12 mouse cellular contexts compared by ENCODE assay signal in genomic region chr13:44018489-44019303, GRCm38 (mm10).
DNase-seq lines count a peak whose midpoint lies in the region; ATAC-seq lines count a peak whose summit lies in the region.
"Had no signal": no experiment of that assay in that cellular context is flagged by ENCODE, and none has a peak within 500 bp of the region (broad histone marks: within the 10 kb centered on the region; RNA-seq: fewer than 3 reads in every experiment).

No protein-coding gene starts in this region.

- ATAC-seq in lung, embryonic 15.5 days (ENCODE audit: borderline replicate concordance, extremely low read depth, low FRiP score, low TSS enrichment) = peak; percentile 42
- ATAC-seq in hindbrain, embryonic 16.5 days = no peak
- no peak for ATAC-seq in neural tube, embryonic 14.5 days (ENCODE audit: low read depth)

- no peak overlapping the region for H3K9ac ChIP-seq in lung, embryonic 15.5 days
- 0 out of 2 replicates have a peak overlapping the region, but pooled peaks have one; percentile 0 for H3K9ac ChIP-seq in hindbrain, embryonic 16.5 days (ENCODE audit: low read depth, low read length)
- no peak overlapping the region for H3K9ac ChIP-seq in neural tube, embryonic 14.5 days (replicated peaks; ENCODE audit: low read depth, low read length)
- H3K9ac ChIP-seq: limb, embryonic 12.5 days had no signal

- no peaks in the 10 kb centered on the region for H3K36me3 ChIP-seq in lung, embryonic 15.5 days
- no peaks in the 10 kb centered on the region for H3K36me3 ChIP-seq in embryonic facial prominence, embryonic 10.5 days (replicated peaks)
- no peaks in the 10 kb centered on the region for H3K36me3 ChIP-seq in hindbrain, embryonic 16.5 days (ENCODE audit: control insufficient read depth, insufficient read depth, low read length)
- H3K36me3 ChIP-seq in neural tube, embryonic 14.5 days (ENCODE audit: control insufficient read depth, insufficient read depth, low read length) = no peaks in the 10 kb centered on the region
- H3K36me3 ChIP-seq: limb, embryonic 12.5 days had no signal

- peak overlapping the region; percentile 9; the same call in 1 of the 2 replicates for H3K4me2 ChIP-seq in lung, embryonic 15.5 days
- peak overlapping the region; percentile 7 for H3K4me2 ChIP-seq in hindbrain, embryonic 16.5 days (ENCODE audit: low read length)
- 0 out of 2 replicates have a peak overlapping the region, but pooled peaks have one; percentile 15 for H3K4me2 ChIP-seq in neural tube, embryonic 14.5 days (ENCODE audit: low read depth, low read length)
- H3K4me2 ChIP-seq: limb, embryonic 12.5 days had no signal

- 19% methylated on average over 8 of the region's 8 CpGs for WGBS in lung, embryonic 15.5 days
- 14% methylated on average over 8 of the region's 8 CpGs for WGBS in embryonic facial prominence, embryonic 10.5 days
- 5% methylated on average over 8 of the region's 8 CpGs for WGBS in hindbrain, embryonic 16.5 days
- WGBS in neural tube, embryonic 14.5 days = 12% methylated on average over 8 of the region's 8 CpGs

- no peak for DNase-seq in lung, postnatal 10 days
- DNase-seq in embryonic facial prominence, embryonic 10.5 days (ENCODE audit: low spot score) = no peak
- DNase-seq in right cerebral cortex, postnatal 36 days (ENCODE audit: low spot score in 2 of 2) = no peak
- DNase-seq in left cerebral cortex, adult 11 months (ENCODE audit: low spot score) = no peak
- no peak for DNase-seq in right cerebral cortex, adult 2 months (ENCODE audit: low spot score in 2 of 2)
- DNase-seq: adrenal gland, postnatal 10 days; gastrocnemius, postnatal 10 days; kidney, adult 2 months had no signal

- H3K9me3 ChIP-seq in lung, embryonic 15.5 days = no peaks in the 10 kb centered on the region
- no peaks in the 10 kb centered on the region for H3K9me3 ChIP-seq in embryonic facial prominence, embryonic 10.5 days
- H3K9me3 ChIP-seq in hindbrain, embryonic 16.5 days (ENCODE audit: control insufficient read depth, low read length) = no peaks in the 10 kb centered on the region
- no peaks in the 10 kb centered on the region for H3K9me3 ChIP-seq in neural tube, embryonic 14.5 days (ENCODE audit: control insufficient read depth, low read length)
- H3K9me3 ChIP-seq: limb, embryonic 12.5 days had no signal

- H3K4me1 ChIP-seq in lung, embryonic 15.5 days = peaks cover 19% of the 10 kb centered on the region
- peaks cover 41% of the 10 kb centered on the region for H3K4me1 ChIP-seq in embryonic facial prominence, embryonic 10.5 days
- H3K4me1 ChIP-seq in hindbrain, embryonic 16.5 days (ENCODE audit: control insufficient read depth, insufficient read depth, low read depth, low read length) = peaks cover 8% of the 10 kb centered on the region
- peaks cover 5% of the 10 kb centered on the region; the same call in 1 of the 2 replicates for H3K4me1 ChIP-seq in neural tube, embryonic 14.5 days (ENCODE audit: control insufficient read depth, insufficient read depth, low read length)

- H3K4me3 ChIP-seq in lung, embryonic 15.5 days = no peak overlapping the region
- 0 out of 2 replicates have a peak overlapping the region, but pooled peaks have one; percentile 14 for H3K4me3 ChIP-seq in embryonic facial prominence, embryonic 10.5 days
- no peak overlapping the region for H3K4me3 ChIP-seq in hindbrain, embryonic 16.5 days (ENCODE audit: low read length)
- no peak overlapping the region for H3K4me3 ChIP-seq in neural tube, embryonic 14.5 days (ENCODE audit: low read depth, low read length)
- H3K4me3 ChIP-seq: limb, embryonic 12.5 days had no signal

- H3K27me3 ChIP-seq in lung, embryonic 15.5 days = no peaks in the 10 kb centered on the region
- peaks cover 43% of the 10 kb centered on the region for H3K27me3 ChIP-seq in embryonic facial prominence, embryonic 10.5 days (replicated peaks; ENCODE audit: low read depth, poor library complexity, severe bottlenecking)
- no peaks in the 10 kb centered on the region for H3K27me3 ChIP-seq in hindbrain, embryonic 16.5 days (replicated peaks; ENCODE audit: control insufficient read depth, insufficient read depth, low read length)
- H3K27me3 ChIP-seq in neural tube, embryonic 14.5 days (ENCODE audit: control insufficient read depth, insufficient read depth, low read length) = no peaks in the 10 kb centered on the region
- H3K27me3 ChIP-seq: limb, embryonic 12.5 days had no signal

- H3K27ac ChIP-seq in lung, embryonic 15.5 days = peak overlapping the region; percentile 64
- H3K27ac ChIP-seq in embryonic facial prominence, embryonic 10.5 days (replicated peaks) = peak overlapping the region; percentile 58
- H3K27ac ChIP-seq in hindbrain, embryonic 16.5 days (ENCODE audit: low read depth, low read length) = no peak overlapping the region
- H3K27ac ChIP-seq in neural tube, embryonic 14.5 days (ENCODE audit: low read depth, low read length) = no peak overlapping the region
- H3K27ac ChIP-seq: limb, embryonic 12.5 days had no signal

Comparison
In these comparisons a context has a peak if more than half of its experiments do, and no peak if none do; other contexts are left out.
1. H3K27ac ChIP-seq: peak in lung, embryonic 15.5 days (single experiment) and embryonic facial prominence, embryonic 10.5 days (single experiment); none in hindbrain, embryonic 16.5 days (single experiment) and neural tube, embryonic 14.5 days (single experiment).
2. Peak in every context shown above with its lines, with median percentiles within 50 percentile points of each other: H3K4me2 ChIP-seq.